Mouse (Mus musculus) ZHBTc4 (cell line): Measurements from ENCODE around the gene Wnt6.
A peak's percentile ranks its signal among the peaks of the same experiment; 100 is the strongest.
"Not testable (repeated sequence)": the region's sequence is repeated elsewhere in the genome, so short reads cannot be mapped to it uniquely, and the experiment has no call there.

Experiments
- DNase-seq: peaks from one replicate; pipeline ENCODE4 v3.0.0-alpha.2; 2011; ENCODE audit warnings: low read depth, low spot score

Gene Wnt6

GRCm38 (mm10) chr1:74806360-74807311 is 34.9 kb downstream of the Wnt6 start:
- peak; percentile 73 for DNase-seq

- no peak for DNase-seq
Observed at GRCm38 (mm10) chr1:74807551-74808071, 35.9 kb downstream of the Wnt6 start.

DNA sequence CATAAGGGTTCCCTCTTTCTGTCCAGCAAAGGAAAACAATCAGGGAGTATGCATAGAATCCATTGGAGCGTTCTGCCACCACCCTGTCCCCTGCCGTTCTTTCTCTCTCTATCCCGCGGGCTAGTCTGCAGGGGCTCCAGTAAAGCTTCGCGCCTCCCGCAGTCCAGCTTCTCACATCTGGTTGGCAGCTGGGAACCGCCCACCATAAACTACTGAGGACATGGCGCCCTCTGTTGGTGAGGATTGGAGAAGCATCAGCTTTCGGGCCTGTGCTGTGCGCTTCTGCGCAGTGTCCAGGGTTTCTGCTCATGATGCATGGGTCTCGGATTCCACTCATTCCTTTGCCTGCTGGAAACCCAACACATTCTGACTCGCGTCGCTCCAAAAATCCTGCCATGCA is 36.4 kb downstream of the Wnt6 start:
- peak; percentile 97 for DNase-seq

GRCm38 (mm10) chr1:74809007-74809406 is 37.3 kb downstream of the Wnt6 start:
- peak; percentile 87 for DNase-seq

GRCm38 (mm10) chr1:74814931-74815647 is 43.4 kb downstream of the Wnt6 start:
- DNase-seq, result peak; percentile 42

GRCm38 (mm10) chr1:74815965-74816364 is 44.3 kb downstream of the Wnt6 start:
- DNase-seq, result not testable (repeated sequence)

DNA sequence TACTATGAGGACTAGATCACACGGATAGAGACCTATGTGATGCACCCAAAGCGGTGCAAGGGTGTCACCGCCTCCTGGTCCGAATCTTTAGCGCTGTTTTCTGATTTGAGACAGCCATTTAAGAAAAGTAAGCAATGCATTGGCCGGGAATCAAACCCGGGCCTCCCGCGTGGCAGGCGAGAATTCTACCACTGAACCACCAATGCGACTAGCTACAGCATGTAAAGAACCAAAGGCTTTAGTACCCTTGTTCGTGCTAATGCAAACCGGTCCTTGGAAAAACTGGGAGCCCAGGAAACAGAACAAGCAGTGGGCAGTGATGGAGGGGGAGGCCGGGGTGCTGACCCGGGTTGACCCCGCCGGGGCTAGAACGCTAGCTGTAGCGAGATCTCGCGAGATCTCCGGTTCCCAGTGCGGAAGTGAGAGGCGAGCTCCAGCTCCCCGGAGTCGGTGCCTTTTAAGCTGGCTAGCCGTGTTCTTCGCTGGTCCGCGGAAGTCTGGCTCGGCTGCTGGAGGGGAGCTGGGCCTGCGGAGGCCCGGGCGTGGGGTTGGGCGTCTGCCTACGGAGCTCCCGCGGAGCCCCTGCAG is 45.0 kb downstream of the Wnt6 start:
- DNase-seq, result peak; percentile 96

- no peak for DNase-seq
Observed at GRCm38 (mm10) chr1:74817219-74817618, 45.5 kb downstream of the Wnt6 start.

DNA sequence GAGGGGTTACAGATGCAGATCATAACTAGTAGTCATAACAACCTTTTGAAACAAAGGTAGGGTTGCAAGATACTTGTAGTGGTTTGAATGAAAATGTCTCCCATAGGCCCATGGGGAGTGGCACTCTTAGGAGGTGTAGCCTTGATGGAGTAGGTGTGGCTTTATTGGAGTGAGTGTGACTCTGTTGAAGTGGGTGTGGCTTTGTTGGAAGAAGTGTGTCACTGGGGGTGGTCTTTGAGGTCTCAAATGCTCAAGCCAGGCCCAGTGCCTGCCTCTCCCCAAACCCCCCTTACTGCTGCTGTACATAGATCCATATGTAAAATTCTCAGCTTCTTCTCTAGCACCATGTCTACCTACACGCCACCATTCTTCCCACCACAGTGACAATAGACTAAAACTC is 46.8 kb downstream of the Wnt6 start:
- DNase-seq, result peak; percentile 41

GRCm38 (mm10) chr1:74823598-74823997 is 51.9 kb downstream of the Wnt6 start:
- peak; percentile 47 for DNase-seq

DNA sequence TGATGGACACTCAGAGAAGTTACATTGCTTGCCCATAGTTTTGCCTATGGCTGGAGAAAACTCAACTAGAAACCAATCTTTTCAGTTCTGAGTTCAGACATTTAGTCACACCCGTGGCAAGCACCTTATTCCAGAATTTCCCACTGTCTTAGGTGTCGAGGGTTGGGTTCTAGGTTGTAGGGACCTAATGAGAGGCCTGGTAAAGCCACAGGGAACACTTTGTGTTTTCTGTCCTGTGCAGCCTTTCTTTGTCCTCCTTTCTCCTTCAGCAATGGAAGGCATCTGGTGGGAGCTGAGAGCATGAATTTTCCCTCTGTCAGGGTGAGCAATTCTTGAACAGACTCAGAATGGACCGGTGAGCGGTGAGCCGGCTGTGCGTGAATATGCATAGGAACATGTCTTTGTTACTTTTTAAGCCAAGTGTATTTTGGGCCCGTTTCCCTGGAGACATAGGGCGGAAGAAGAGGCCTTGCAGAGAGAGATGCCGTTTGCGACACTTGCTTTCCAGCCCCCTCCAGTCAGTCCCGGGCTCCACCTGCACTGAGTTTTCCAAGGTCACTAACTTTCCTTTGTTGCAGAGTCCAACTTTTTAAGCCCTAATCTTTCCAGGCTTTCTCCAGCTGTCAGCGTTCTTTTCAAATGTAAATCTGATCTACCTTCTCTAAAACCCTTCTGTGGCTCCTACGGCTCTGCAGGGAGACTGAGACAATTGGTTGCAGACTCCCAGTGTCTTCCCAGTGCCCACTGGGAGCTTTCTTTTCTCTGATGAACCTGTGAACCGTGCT is 53.0 kb downstream of the Wnt6 start:
- DNase-seq, result peak; percentile 97

DNA sequence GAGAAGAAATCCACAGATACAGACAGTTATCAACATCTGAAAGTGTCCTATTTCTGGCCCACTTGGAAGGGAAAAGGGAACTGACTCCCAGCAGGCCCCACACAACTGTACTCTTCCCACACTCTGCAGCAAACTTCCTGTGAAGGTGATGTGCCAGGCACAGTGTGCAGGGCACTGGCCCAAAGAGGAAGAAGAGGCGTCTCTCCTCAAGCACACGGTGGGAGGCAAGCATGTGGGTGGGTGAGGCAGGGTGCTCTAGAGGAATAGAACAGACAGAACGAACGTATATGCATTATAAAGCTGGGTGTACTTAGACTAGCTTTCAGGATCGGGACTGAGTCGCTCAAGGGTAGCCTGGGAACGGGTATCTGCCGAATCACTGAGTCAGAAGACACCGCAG is 58.4 kb downstream of the Wnt6 start:
- no peak for DNase-seq

DNA sequence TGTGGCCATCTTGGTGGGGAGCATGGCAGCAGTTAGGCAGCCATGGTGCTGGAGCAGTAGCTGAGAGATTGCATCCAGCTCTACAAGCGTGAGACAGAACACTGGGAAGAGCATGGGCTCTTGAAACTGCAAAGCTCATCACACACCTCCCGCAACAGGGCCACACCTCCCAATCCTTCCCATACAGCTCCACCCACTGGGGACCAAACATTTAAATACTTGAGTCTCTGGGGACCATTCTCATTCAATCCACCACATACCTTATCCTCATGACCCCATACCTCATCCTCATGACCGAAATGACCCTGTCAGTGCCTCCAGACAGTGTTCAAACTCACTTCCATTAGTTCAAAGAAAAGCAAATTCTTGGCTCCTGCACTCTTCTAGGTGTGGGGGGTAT is 61.6 kb downstream of the Wnt6 start:
- peak; percentile 62 for DNase-seq
